Mouse (Mus musculus) frontal cortex, postnatal 14 days (tissue): ENCODE results near the gene Thsd4.

Experiments used
- DNase-seq, 2 experiments: peaks; one replicate each; pipeline ENCODE4 v3.0.0; 2022; ENCODE audit warnings: low spot score in 2 of 2

Gene Thsd4

DNA sequence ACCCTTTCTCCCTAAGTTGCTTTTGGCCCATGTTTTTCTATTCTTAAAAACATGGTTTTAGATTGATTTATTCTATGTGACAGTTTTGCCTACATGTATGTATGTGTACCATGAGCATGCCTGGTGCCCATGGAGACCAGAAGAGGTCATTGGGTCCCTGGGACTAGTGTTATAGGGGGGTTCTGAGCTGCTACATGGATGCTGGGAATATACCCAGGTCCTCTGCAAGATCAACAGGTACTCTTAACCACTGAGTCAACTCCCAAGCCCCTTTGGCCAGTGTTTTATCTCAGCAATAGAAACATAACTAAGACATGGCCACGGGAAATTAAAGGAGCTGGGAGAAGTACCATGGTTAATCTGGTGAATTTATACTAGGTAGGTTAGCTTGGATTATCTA, 371.3 kb downstream of the Thsd4 start:
- DNase-seq = no peak

GRCm38 (mm10) chr9:60148988-60149387, 372.9 kb downstream of the Thsd4 start:
- DNase-seq = no peak

- no peak for DNase-seq
These were observed 374.4 kb downstream of the Thsd4 start for GRCm38 (mm10) chr9:60147401-60147800.

- no peak for DNase-seq
These were observed 378.0 kb downstream of the Thsd4 start for GRCm38 (mm10) chr9:60143816-60144215.

DNA sequence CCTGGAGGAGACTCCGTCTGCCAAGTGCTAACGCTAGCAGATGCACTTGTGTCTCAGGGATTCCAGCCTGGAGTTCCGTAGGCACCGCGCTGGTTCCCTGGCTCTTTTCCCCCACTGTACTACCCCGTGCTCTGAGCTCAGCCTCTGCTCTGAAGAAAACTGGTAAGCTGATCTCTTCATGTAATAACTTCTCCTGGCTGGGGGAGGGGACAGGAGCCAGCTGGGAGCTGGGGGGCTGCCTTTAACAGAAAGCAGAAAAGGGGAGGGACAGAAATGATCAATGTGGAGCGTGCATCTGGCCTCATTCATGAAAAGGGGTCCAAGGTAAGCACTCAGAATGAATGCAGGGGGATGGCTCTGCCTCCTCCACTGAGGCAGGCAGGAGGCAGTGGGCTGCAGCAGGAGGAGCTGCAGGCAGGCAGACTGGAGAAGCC, 380.7 kb downstream of the Thsd4 start:
- DNase-seq = no peak

DNA sequence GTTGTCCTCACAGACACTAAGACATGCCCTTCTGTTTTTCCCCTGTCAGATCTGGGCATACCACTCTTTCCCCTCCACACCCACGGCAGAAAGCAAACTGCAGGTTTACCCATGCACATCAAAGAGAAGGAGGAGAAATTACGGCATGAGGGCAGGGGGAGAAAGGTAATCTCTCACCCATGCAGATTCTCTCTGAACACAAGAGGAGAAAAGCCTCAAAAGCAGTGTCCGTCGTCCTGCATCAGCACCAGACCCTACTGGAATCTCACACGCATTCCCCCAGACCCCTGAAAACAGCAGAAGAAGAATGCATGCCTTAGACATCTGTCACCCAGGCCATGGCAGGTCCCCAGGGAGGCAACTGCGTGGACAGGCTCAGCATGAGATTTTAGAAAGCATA, 381.4 kb downstream of the Thsd4 start:
- DNase-seq = no peak

- DNase-seq = no peak
These were observed 382.4 kb downstream of the Thsd4 start for GRCm38 (mm10) chr9:60139446-60139845.

DNA sequence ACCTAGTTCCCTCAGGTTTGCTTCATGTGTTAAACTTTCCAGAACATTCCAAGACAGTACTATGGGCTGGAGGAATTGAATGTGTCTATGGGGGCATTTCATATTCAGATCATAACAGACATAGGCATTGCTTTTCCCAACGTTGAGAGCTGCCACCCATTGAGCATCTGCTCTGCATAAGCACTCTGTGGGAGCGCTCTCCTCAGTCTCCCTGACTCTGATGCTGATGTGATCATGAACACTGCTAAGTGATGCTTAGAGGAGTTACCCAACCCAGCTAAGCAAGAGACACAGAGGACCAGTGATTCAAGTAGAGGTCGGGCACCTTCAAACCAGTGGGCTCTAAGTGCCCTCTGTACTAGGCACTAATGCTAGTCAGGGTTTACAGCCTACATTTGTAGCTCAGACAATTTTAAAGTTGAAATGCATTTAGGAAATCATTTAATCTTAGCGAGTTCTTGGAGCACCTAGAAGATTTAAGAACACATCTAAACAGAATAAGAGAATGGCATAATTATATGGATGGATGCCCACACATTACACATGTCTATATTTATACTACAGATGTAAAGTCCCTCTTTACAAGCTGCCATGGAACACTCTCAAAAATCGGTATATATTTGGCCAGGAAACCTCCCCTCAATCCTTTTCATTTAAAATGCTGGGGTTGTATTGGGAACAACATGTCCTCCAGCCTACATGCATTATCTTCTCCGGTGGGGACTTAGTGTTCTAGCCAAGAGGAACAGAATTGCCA, 392.4 kb downstream of the Thsd4 start:
- no peak for DNase-seq

GRCm38 (mm10) chr9:60126961-60127360, 394.9 kb downstream of the Thsd4 start:
- DNase-seq = no peak

GRCm38 (mm10) chr9:60124102-60124501, 397.7 kb downstream of the Thsd4 start:
- no peak for DNase-seq

DNA sequence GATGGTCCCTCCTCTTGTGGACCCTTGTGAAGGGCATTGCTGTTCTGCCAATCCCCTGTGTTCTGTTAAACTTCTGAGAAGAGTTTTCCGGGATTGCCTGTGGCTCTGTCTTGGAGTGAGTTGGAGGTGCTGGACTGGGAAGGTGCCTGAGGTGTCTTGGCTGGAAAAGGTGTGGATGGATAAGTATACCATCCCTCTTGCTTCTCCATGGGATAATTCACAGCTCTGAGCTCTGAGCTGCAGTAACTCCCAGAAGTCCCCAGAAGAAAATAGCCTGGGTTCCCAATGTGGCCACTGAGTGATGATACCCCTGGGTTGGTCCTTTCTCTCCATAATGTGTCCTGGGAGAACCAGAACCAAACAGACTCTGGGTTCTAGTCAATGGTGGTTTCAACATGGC, 398.8 kb downstream of the Thsd4 start:
- no peak for DNase-seq

DNA sequence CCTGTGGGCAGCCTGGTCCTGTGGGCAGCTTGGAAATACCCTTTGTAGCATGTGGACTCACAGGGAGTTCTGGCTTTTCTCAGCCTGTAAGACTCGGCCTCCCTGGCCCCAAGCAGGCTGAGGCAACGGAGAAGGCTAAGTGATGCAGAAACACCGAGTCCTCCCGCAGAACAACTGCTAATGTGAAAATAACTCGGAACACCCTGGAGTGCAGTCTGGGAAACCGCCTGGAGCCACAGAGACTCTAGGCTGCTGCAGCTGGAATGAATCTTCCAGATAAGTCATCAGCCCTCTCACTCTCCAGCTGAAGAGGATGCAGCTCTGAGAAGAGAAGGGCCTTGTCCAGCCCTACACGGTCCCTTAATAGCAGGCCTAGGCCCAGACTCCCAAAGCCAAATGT, 402.0 kb downstream of the Thsd4 start:
- DNase-seq = no peak

DNA sequence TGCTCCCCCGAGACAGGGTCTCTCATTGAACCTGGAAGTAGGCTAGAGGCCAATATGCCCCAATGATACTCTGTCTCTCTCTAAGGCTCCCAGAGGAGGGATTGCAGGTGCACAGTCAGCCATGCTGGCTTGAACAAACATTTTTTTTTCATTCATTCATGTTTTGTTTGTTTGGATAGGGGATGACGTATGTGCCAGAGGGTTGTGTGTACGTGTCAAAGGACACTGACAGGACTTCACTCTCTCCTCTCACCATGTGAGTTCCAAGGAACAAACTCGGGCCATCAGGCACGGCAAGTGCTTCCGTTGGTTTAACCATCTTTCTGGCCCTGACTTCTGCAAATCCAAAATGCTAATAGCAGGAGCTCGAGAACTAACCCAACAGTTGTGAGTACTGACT, 404.0 kb downstream of the Thsd4 start:
- DNase-seq = no peak

DNA sequence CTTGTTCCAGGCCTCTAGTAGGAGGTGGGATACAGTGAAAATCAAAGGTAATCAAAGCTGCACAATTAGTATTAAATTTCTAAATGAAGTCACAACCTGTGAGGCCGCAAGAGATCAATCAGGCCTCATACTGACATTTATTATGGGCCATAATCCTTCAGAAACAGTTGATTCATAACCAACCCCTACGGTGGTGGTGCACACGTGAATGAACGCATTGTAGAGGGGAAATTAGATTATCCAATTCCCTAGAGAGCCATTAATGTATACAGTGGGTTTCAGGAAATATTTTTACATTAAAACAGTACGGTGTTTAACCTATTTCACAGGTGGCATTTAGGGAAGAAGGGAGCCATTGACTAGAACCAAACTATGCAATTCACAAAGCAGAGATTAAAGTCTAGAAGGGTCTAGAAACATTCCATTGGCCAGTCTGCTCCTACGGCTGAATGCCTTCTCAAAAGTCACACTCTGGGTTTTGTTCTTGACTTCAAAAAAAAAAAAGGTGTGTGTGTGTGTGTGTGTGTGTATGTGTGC, 406.1 kb downstream of the Thsd4 start:
- no peak for DNase-seq

DNA sequence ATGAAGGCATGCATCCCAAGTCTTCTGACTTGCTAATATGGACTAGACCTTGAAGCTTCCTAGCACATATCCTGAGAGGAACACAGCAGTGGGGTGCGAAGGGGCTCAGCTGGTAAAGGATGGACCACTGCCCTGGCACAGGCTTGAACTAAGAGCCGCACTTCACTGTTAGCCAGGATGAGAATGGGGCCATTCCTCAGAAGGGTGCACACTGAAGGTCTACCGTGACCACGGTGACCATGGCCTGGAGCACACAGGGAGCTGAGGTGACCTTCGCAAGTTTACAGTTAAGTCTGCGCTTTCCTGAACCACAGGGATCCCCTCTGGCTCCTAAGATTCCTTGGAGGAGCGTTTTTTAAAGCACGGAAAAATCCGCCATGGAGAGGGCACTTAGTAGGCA, 406.5 kb downstream of the Thsd4 start:
- no peak for DNase-seq

GRCm38 (mm10) chr9:60110200-60110599, 411.6 kb downstream of the Thsd4 start:
- DNase-seq = no peak

DNA sequence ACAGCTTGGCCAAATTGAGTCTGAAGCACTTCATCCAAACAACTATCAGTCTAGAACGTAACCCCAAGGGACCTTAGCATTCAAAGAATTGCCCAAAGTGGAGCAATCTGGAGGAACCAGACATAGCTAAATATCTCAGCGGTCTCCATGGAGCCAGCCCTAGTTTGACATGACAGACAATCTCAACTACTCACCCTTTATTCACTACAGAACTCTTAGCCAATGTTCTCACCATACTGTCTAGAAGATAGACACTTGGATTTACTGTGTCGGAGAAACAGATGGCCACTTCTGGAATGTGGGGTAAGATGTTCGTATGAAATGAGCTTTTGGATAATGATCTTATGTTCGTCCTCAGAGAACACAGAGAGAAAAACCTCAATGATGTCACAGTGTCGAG, 415.2 kb downstream of the Thsd4 start:
- DNase-seq = no peak

- DNase-seq = no peak
These were observed 415.7 kb downstream of the Thsd4 start for GRCm38 (mm10) chr9:60106106-60106505.

- DNase-seq = no peak
These were observed 427.6 kb downstream of the Thsd4 start for GRCm38 (mm10) chr9:60094211-60094610.

GRCm38 (mm10) chr9:60092428-60092827, 429.4 kb downstream of the Thsd4 start:
- no peak for DNase-seq

GRCm38 (mm10) chr9:60089441-60089840, 432.4 kb downstream of the Thsd4 start:
- no peak for DNase-seq

- no peak for DNase-seq
These were observed 433.7 kb downstream of the Thsd4 start for GRCm38 (mm10) chr9:60088101-60088500.

GRCm38 (mm10) chr9:60082107-60082581, 439.7 kb downstream of the Thsd4 start:
- DNase-seq = no peak

DNA sequence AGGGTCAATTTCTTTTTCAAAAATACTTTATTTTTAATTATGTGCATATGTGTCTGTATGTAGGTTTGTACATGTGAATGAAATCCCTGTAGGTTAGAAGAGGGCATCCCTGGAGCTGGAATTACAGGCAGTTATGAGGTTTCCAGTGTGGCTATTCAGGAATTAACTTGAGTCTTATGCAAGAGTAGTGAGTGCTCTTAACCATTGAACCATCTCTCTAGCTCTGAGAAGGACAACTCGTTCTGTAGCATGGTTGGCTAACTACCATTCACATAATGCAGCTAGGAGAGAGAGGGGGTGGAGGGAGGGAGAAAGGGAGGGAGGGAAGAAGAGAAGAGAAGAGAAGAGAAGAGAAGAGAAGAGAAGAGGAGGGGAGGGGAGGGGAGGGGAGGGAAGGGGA, 444.1 kb downstream of the Thsd4 start:
- no peak for DNase-seq
